Mouse (Mus musculus) cortical plate, adult 2 months (tissue): ENCODE results near the gene Pcgf2.

ENCODE experiments used
- CTCF ChIP-seq: fragments of 200-500 bp; IDR thresholded peaks from 2 replicates; pipeline ENCODE4 v1.5.1; 2011; ENCODE audit warnings: mild to moderate bottlenecking, control low read depth, low read length; ENCODE audit not compliant: insufficient read depth; ENCODE audit errors: extremely low read depth
- POLR2A ChIP-seq: fragments of 200-500 bp; IDR thresholded peaks from 2 replicates; pipeline ENCODE4 v1.6.1; 2011; ENCODE audit warnings: mild to moderate bottlenecking, low read length, control low read depth; ENCODE audit not compliant: insufficient read depth; ENCODE audit errors: extremely low read depth

GRCm38 (mm10) chr11:97680430-97680829, 19.9 kb downstream of the Pcgf2 start:
- TF ChIP-seq POLR2A: no peak
- no peak for TF ChIP-seq CTCF
